Comparison of ENCODE assay signal across 9 mouse cellular contexts in genomic region chr16:41244711-41245110, GRCm38 (mm10).
DNase-seq lines count a peak whose midpoint lies in the region; ATAC-seq and TF ChIP-seq lines count a peak whose summit lies in the region.
"Had no signal": no experiment of that assay in that cellular context is flagged by ENCODE, and none has a peak within 500 bp of the region (broad histone marks: within the 10 kb centered on the region; RNA-seq: fewer than 3 reads in every experiment).

No protein-coding gene starts in this region.

- no peak for ATAC-seq in heart, postnatal 0 days (ENCODE audit: insufficient read depth, low read depth)
- peak; percentile 62 for ATAC-seq in hindbrain, postnatal 0 days

- TF ChIP-seq CTCF in heart, postnatal 0 days (IDR thresholded peaks at IDR 0.05; ENCODE audit: low read depth) = peak; percentile 66
- peak; percentile 80 for TF ChIP-seq CTCF in hindbrain, postnatal 0 days (IDR thresholded peaks at IDR 0.05; ENCODE audit: low read depth)

- H3K9ac ChIP-seq in heart, postnatal 0 days (replicated peaks; ENCODE audit: low read depth, low read length) = no peak overlapping the region
- no peak overlapping the region for H3K9ac ChIP-seq in hindbrain, postnatal 0 days (replicated peaks; ENCODE audit: low read length)

- no peaks in the 10 kb centered on the region for H3K9me3 ChIP-seq in heart, postnatal 0 days (replicated peaks; ENCODE audit: control insufficient read depth, low read length)
- H3K9me3 ChIP-seq in hindbrain, postnatal 0 days (ENCODE audit: low read length) = no peaks in the 10 kb centered on the region
- H3K9me3 ChIP-seq: G1E had no signal

- no peaks in the 10 kb centered on the region for H3K27me3 ChIP-seq in heart, postnatal 0 days (ENCODE audit: control insufficient read depth, insufficient read depth, low read length)
- H3K27me3 ChIP-seq in hindbrain, postnatal 0 days (ENCODE audit: insufficient read depth, low read length) = no peaks in the 10 kb centered on the region

- no peak overlapping the region for H3K4me3 ChIP-seq in heart, postnatal 0 days (ENCODE audit: low read depth, low read length)
- no peak overlapping the region for H3K4me3 ChIP-seq in hindbrain, postnatal 0 days (ENCODE audit: low read length)

- no peak overlapping the region for H3K27ac ChIP-seq in heart, postnatal 0 days (ENCODE audit: low read depth)
- H3K27ac ChIP-seq in hindbrain, postnatal 0 days = no peak overlapping the region

- no peak overlapping the region for H3K4me2 ChIP-seq in heart, postnatal 0 days (ENCODE audit: low read depth, low read length)
- H3K4me2 ChIP-seq in hindbrain, postnatal 0 days (ENCODE audit: low read depth, low read length) = no peak overlapping the region

- intact Hi-C loops in left cerebral cortex, postnatal 4 days (cut with DNase I) = loop anchor here (10.0 kb wide), 1 partner anchor 270 kb away; no protein-coding TSS in a partner anchor

- H3K4me1 ChIP-seq in heart, postnatal 0 days (ENCODE audit: control insufficient read depth, insufficient read depth) = no peaks in the 10 kb centered on the region
- H3K4me1 ChIP-seq in hindbrain, postnatal 0 days (ENCODE audit: insufficient read depth, low read length) = no peaks in the 10 kb centered on the region

- 8% methylated on average over 2 of the region's 2 CpGs for WGBS in heart, postnatal 0 days
- 10% methylated on average over 2 of the region's 2 CpGs for WGBS in hindbrain, postnatal 0 days

- peak; percentile 29 for DNase-seq in heart, postnatal 0 days (ENCODE audit: low spot score)
- no peak for DNase-seq in heart, adult 11 months
- peak; percentile 46 for DNase-seq in NIH3T3 (ENCODE audit: low read depth)
- DNase-seq in embryo, embryonic 11 days = peak; percentile 76
- DNase-seq in hindbrain, postnatal 0 days (ENCODE audit: low spot score) = peak; percentile 89
- peak; percentile 45 for DNase-seq in left cerebral cortex, postnatal 4 days
- DNase-seq in retina, postnatal 1 day = peak; percentile 80
- no peak for DNase-seq in spleen, postnatal 10 days (ENCODE audit: low spot score in 2 of 2)

- H3K36me3 ChIP-seq in heart, postnatal 0 days (replicated peaks; ENCODE audit: control insufficient read depth, insufficient read depth, low read length) = no peaks in the 10 kb centered on the region
- H3K36me3 ChIP-seq in hindbrain, postnatal 0 days (ENCODE audit: insufficient read depth, low read length) = no peaks in the 10 kb centered on the region
- H3K36me3 ChIP-seq: G1E had no signal

- no peak for TF ChIP-seq EP300 in heart, postnatal 0 days (IDR thresholded peaks at IDR 0.05; ENCODE audit: low read depth)

Comparison
In these comparisons a context has a peak if more than half of its experiments do, and no peak if none do; other contexts are left out.
1. DNase-seq: peak in heart, postnatal 0 days (single experiment), NIH3T3 (single experiment), embryo, embryonic 11 days (single experiment), hindbrain, postnatal 0 days (single experiment), left cerebral cortex, postnatal 4 days (single experiment) and retina, postnatal 1 day (single experiment); none in heart, adult 11 months (single experiment) and spleen, postnatal 10 days (0 of 2).